15 mouse cellular contexts compared by ENCODE assay signal in the genomic region with DNA sequence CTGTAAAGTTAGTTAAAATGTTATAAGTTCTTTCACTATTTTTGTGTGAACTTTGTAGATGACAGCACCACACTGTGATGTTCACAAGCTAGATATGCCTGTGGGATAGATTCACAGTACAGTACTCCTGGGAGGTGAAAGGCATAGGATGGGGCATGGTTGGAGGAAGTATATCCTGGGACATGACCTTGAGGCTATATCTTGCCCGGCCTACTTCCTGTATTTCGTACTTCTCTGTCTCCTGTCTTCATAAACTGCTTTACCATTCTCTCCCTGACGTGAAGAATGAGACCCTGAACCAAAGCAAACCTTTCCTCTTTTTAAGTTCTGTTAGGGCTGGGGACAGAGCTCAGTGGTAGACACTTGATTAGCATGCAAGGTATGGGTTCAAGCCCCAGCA. TPM values are rescaled to one million over a fixed set of nuclear protein-coding genes. Genes with fewer than 3 reads are reported as not detected.
A peak's percentile ranks its signal among the peaks of the same experiment; 100 is the strongest.
DNase-seq lines count a peak whose midpoint lies in the region; ATAC-seq and TF ChIP-seq lines count a peak whose summit lies in the region.
"Had no signal": no experiment of that assay in that cellular context is flagged by ENCODE, and none has a peak within 500 bp of the region (broad histone marks: within the 10 kb centered on the region; RNA-seq: fewer than 3 reads in every experiment).

No protein-coding gene starts in this region.

- TF ChIP-seq POLR2A in MEL (IDR thresholded peaks at IDR 0.05; ENCODE audit: control insufficient read depth in 1 of 2, insufficient read depth in 1 of 2, low read depth in 1 of 2, low read length in 2 of 2, poor library complexity in 1 of 2) = no peak

- H3K79me2 ChIP-seq in MEL (ENCODE audit: control insufficient read depth, insufficient read depth, low read length, poor library complexity) = no peaks in the 10 kb centered on the region

- H3K4me1 ChIP-seq in MEL (ENCODE audit: control insufficient read depth in 1 of 2, insufficient read depth in 2 of 2, low read length in 2 of 2) = 0 out of 4 replicates have a peak, but pooled peaks cover 0 to 6% of the 10 kb centered on the region in 2 experiments
- H3K4me1 ChIP-seq: embryonic facial prominence, embryonic 10.5 days; embryonic facial prominence, embryonic 12.5 days had no signal

- peak; percentile 36 for DNase-seq in MEL (ENCODE audit: low read depth, low spot score)
- DNase-seq in kidney, postnatal 10 days = no peak
- DNase-seq in spleen, postnatal 10 days (ENCODE audit: low spot score in 2 of 2) = no peak
- DNase-seq: adrenal gland, adult 8-10 months; adrenal gland, postnatal 14 days; adrenal gland, postnatal 36 days; forebrain, postnatal 0 days had no signal

- H3K9me3 ChIP-seq in MEL (replicated peaks; ENCODE audit: insufficient read depth, low read length) = no peaks in the 10 kb centered on the region
- H3K9me3 ChIP-seq: embryonic facial prominence, embryonic 10.5 days; embryonic facial prominence, embryonic 12.5 days; forebrain, embryonic 13.5 days; forebrain, embryonic 15.5 days had no signal

- no peak overlapping the region for H3K9ac ChIP-seq in MEL (ENCODE audit: control insufficient read depth, low read depth, low read length, poor library complexity, severe bottlenecking)
- H3K9ac ChIP-seq: embryonic facial prominence, embryonic 12.5 days; forebrain, embryonic 13.5 days; forebrain, embryonic 15.5 days; forebrain, postnatal 0 days had no signal

- H3K36me3 ChIP-seq in MEL (ENCODE audit: control insufficient read depth in 1 of 2, insufficient read depth in 2 of 2, low read length in 2 of 2) = no peaks in the 10 kb centered on the region; a peak in 1 of 4 replicates
- H3K36me3 ChIP-seq: embryonic facial prominence, embryonic 10.5 days; embryonic facial prominence, embryonic 12.5 days; forebrain, embryonic 15.5 days had no signal

- ATAC-seq in granulocyte monocyte progenitor cell, adult 5-6 weeks (replicated peaks; ENCODE audit: poor library complexity, severe bottlenecking) = peak; percentile 50; the same call in 1 of the 2 replicates
- peak; percentile 49 for ATAC-seq in megakaryocyte progenitor cell, adult 5-6 weeks (replicated peaks; ENCODE audit: poor library complexity)
- ATAC-seq: activated CD4-positive, CD25-positive, alpha-beta regulatory T cell, adult 4 months; Patski had no signal

- TF ChIP-seq EP300 in MEL (IDR thresholded peaks at IDR 0.05; ENCODE audit: low read depth in 1 of 2, low read length in 2 of 2) = no peak

- H3K27ac ChIP-seq in MEL (ENCODE audit: control insufficient read depth, low read depth, low read length) = no peak overlapping the region
- H3K27ac ChIP-seq: embryonic facial prominence, embryonic 10.5 days; embryonic facial prominence, embryonic 12.5 days had no signal

- no peak overlapping the region for H3K4me3 ChIP-seq in MEL (ENCODE audit: control insufficient read depth in 1 of 2, insufficient read depth in 1 of 2, low read depth in 2 of 2, low read length in 2 of 2)
- H3K4me3 ChIP-seq: embryonic facial prominence, embryonic 10.5 days; embryonic facial prominence, embryonic 12.5 days; forebrain, embryonic 13.5 days; forebrain, embryonic 15.5 days had no signal

- TF ChIP-seq RAD21 in MEL (IDR thresholded peaks at IDR 0.05; ENCODE audit: low read depth, low read length) = no peak

- H3K27me3 ChIP-seq in MEL (ENCODE audit: control insufficient read depth in 1 of 2, insufficient read depth in 2 of 2, low read length in 2 of 2) = peaks cover 0 to 3% of the 10 kb centered on the region in 2 experiments; a peak in 1 of 4 replicates
- H3K27me3 ChIP-seq: embryonic facial prominence, embryonic 12.5 days; forebrain, embryonic 15.5 days had no signal

- no peak for TF ChIP-seq CTCF in MEL (IDR thresholded peaks at IDR 0.05 in 2 of 3, conservative IDR thresholded peaks at IDR 0.05 in 1 of 3; ENCODE audit: control insufficient read depth in 1 of 3, insufficient read depth in 1 of 3, low read depth in 2 of 3, low read length in 3 of 3, poor library complexity in 1 of 3, severe bottlenecking in 1 of 3)

TF ChIP-seq in MEL, 35 proteins besides CTCF, POLR2A, EP300 and RAD21:
- TF ChIP-seq TBP (IDR thresholded peaks at IDR 0.05; ENCODE audit: low read depth, low read length) (0 out of 2 replicates have a peak, but pooled peaks have one; percentile 15), MYB (IDR thresholded peaks at IDR 0.05; ENCODE audit: low read depth, low read length) (no peak), HCFC1 (IDR thresholded peaks at IDR 0.05; ENCODE audit: low read depth, low read length) (peak; percentile 42; the same call in 1 of the 2 replicates)

RNA-seq across cellular contexts. Expression of gene Rtn4r, which starts 9.2 kb away (rescaled TPM):
- total RNA-seq in MEL (2012; rRNA removed) = 0.10 TPM in 1 of 2 replicates, not detected in the other
- under 1 TPM in 1 of 2 experiments, not detected in 1; 0.04 TPM for polyA plus RNA-seq in MEL (2012; ENCODE audit: insufficient read depth in 1 of 2, insufficient read length in 2 of 2, low read depth in 1 of 2, low replicate concordance in 2 of 2, missing spikeins in 1 of 2)
- 4.5 and 14.7 TPM in 2 replicates for total RNA-seq in granulocyte monocyte progenitor cell, adult 5-6 weeks (2014; fragmentation: Nextera tagmentation)
- 2.7 and 2.9 TPM in 2 replicates for total RNA-seq in granulocyte monocyte progenitor cell, adult 5-6 weeks (2017)
- total RNA-seq in megakaryocyte progenitor cell, adult 5-6 weeks (2015) = 6.0 and 8.3 TPM in 2 replicates
- total RNA-seq in megakaryocyte progenitor cell, adult 5-6 weeks (2017) = 2.2 and 2.3 TPM in 2 replicates
- polyA plus RNA-seq: activated CD4-positive, CD25-positive, alpha-beta regulatory T cell, adult 4 months had no signal

RNA-seq across cellular contexts. Expression of gene Prodh, which starts 28.3 kb away (rescaled TPM):
- total RNA-seq in MEL (2012; rRNA removed) = 40.2 and 43.3 TPM in 2 replicates
- 10 to 100 TPM in 1 of 2 experiments, not detected in 1; 53.6 TPM for polyA plus RNA-seq in MEL (2012; ENCODE audit: insufficient read depth in 1 of 2, insufficient read length in 2 of 2, low read depth in 1 of 2, low replicate concordance in 2 of 2, missing spikeins in 1 of 2)
- 30.0 and 39.3 TPM in 2 replicates for total RNA-seq in granulocyte monocyte progenitor cell, adult 5-6 weeks (2014; fragmentation: Nextera tagmentation)
- 57.8 and 64.9 TPM in 2 replicates for total RNA-seq in granulocyte monocyte progenitor cell, adult 5-6 weeks (2017)
- 10.9 and 16.8 TPM in 2 replicates for total RNA-seq in megakaryocyte progenitor cell, adult 5-6 weeks (2015)
- 60.3 and 64.2 TPM in 2 replicates for total RNA-seq in megakaryocyte progenitor cell, adult 5-6 weeks (2017)
